Mouse (Mus musculus): ENCODE results near the gene Ackr3. TPM values are rescaled to one million over a fixed set of nuclear protein-coding genes. Genes with fewer than 3 reads are reported as not detected.

Ackr3 gene
- polyA plus RNA-seq, 1 experiment from 2014 or later, result 48.5 TPM

GRCm38 (mm10) chr1:90205223-90205622 lies 1.4 kb downstream of the Ackr3 start:
- WGBS, result 0% methylated on average over 6 of the region's 6 CpGs
- Histone ChIP-seq H3K27me3 (peaks cover 11% of the 10 kb centered on the region; the same call in 1 of the 2 replicates), H3K4me1 (peaks cover 70% of the 10 kb centered on the region), H3K27ac (peak overlapping the region; percentile 81), H3K36me3 (peaks cover 9% of the 10 kb centered on the region), H3K4me2 (peak overlapping the region; percentile 77), H3K9me3 (no peaks in the 10 kb centered on the region), H3K4me3 (peak overlapping the region; percentile 76), H3K9ac (peak overlapping the region; percentile 87)
- ATAC-seq (ENCODE audit: insufficient number of reproducible peaks, insufficient read depth, low FRiP score, low TSS enrichment, low read depth), result 0 out of 2 replicates have a peak, but pooled peaks have one; percentile 39

GRCm38 (mm10) chr1:90206684-90207083 lies 2.9 kb downstream of the Ackr3 start:
- ATAC-seq (ENCODE audit: insufficient number of reproducible peaks, insufficient read depth, low FRiP score, low TSS enrichment, low read depth), result no peak
- H3K9ac ChIP-seq, result peak overlapping the region; percentile 87
- H3K9me3 ChIP-seq, result no peaks in the 10 kb centered on the region
- H3K4me3 ChIP-seq, result peak overlapping the region; percentile 76
- WGBS, result 35% methylated on average over 3 of the region's 3 CpGs
- peak overlapping the region; percentile 81 for H3K27ac ChIP-seq
- peak overlapping the region; percentile 77 for H3K4me2 ChIP-seq
- H3K27me3 ChIP-seq, result peaks cover 7% of the 10 kb centered on the region; the same call in 1 of the 2 replicates
- H3K36me3 ChIP-seq, result peaks cover 17% of the 10 kb centered on the region
- H3K4me1 ChIP-seq, result peaks cover 81% of the 10 kb centered on the region

GRCm38 (mm10) chr1:90207279-90207678 lies 3.5 kb downstream of the Ackr3 start:
- Histone ChIP-seq H3K4me1 (peaks cover 82% of the 10 kb centered on the region), H3K9me3 (no peaks in the 10 kb centered on the region), H3K27ac (peak overlapping the region; percentile 51; the same call in 1 of the 2 replicates), H3K4me2 (peak overlapping the region; percentile 77), H3K27me3 (peaks cover 4% of the 10 kb centered on the region; the same call in 1 of the 2 replicates), H3K36me3 (peaks cover 22% of the 10 kb centered on the region), H3K4me3 (peak overlapping the region; percentile 76), H3K9ac (peak overlapping the region; percentile 87)
- ATAC-seq (ENCODE audit: insufficient number of reproducible peaks, insufficient read depth, low FRiP score, low TSS enrichment, low read depth), result no peak
- 56% methylated on average over 6 of the region's 6 CpGs for WGBS

GRCm38 (mm10) chr1:90207739-90208502 lies 4.1 kb downstream of the Ackr3 start:
- Histone ChIP-seq H3K4me3 (peak overlapping the region; percentile 76), H3K9ac (peak overlapping the region; percentile 87)

GRCm38 (mm10) chr1:90208503-90208860 lies 4.7 kb downstream of the Ackr3 start:
- H3K4me2 ChIP-seq, result peak overlapping the region; percentile 77
- peaks cover 81% of the 10 kb centered on the region for H3K4me1 ChIP-seq
- H3K27me3 ChIP-seq, result no peaks in the 10 kb centered on the region
- no peaks in the 10 kb centered on the region for H3K9me3 ChIP-seq
- H3K27ac ChIP-seq, result peak overlapping the region; percentile 44
- H3K9ac ChIP-seq, result peak overlapping the region; percentile 87
- ATAC-seq (ENCODE audit: insufficient number of reproducible peaks, insufficient read depth, low FRiP score, low TSS enrichment, low read depth), result no peak
- 45% methylated on average over 9 of the region's 9 CpGs for WGBS
- H3K4me3 ChIP-seq, result peak overlapping the region; percentile 76
- peaks cover 34% of the 10 kb centered on the region for H3K36me3 ChIP-seq

More at GRCm38 (mm10) chr1:90207739-90208502, 4.1 kb downstream of the Ackr3 start:
- H3K4me2 ChIP-seq, result peak overlapping the region; percentile 77
- peaks cover 29% of the 10 kb centered on the region for H3K36me3 ChIP-seq
- no peak for ATAC-seq (ENCODE audit: insufficient number of reproducible peaks, insufficient read depth, low FRiP score, low TSS enrichment, low read depth)
- no peaks in the 10 kb centered on the region for H3K9me3 ChIP-seq
- peak overlapping the region; percentile 44 for H3K27ac ChIP-seq
- no peaks in the 10 kb centered on the region; the same call in 1 of the 2 replicates for H3K27me3 ChIP-seq
- WGBS, result 52% methylated on average over 6 of the region's 6 CpGs
- peaks cover 82% of the 10 kb centered on the region for H3K4me1 ChIP-seq

GRCm38 (mm10) chr1:90209069-90209468 lies 5.3 kb downstream of the Ackr3 start:
- Histone ChIP-seq H3K27me3 (no peaks in the 10 kb centered on the region), H3K27ac (peak overlapping the region; percentile 44; the same call in 1 of the 2 replicates), H3K4me1 (peaks cover 82% of the 10 kb centered on the region), H3K4me2 (peak overlapping the region; percentile 77), H3K36me3 (peaks cover 40% of the 10 kb centered on the region), H3K9me3 (no peaks in the 10 kb centered on the region), H3K4me3 (peak overlapping the region; percentile 76), H3K9ac (0 out of 2 replicates have a peak overlapping the region, but pooled peaks have one; percentile 87)
- 57% methylated on average over 5 of the region's 5 CpGs for WGBS
- ATAC-seq (ENCODE audit: insufficient number of reproducible peaks, insufficient read depth, low FRiP score, low TSS enrichment, low read depth), result no peak

- Histone ChIP-seq H3K9me3 (no peaks in the 10 kb centered on the region), H3K27ac (no peak overlapping the region), H3K27me3 (no peaks in the 10 kb centered on the region), H3K4me2 (peak overlapping the region; percentile 77), H3K9ac (no peak overlapping the region), H3K4me1 (peaks cover 82% of the 10 kb centered on the region), H3K36me3 (peaks cover 47% of the 10 kb centered on the region), H3K4me3 (no peak overlapping the region)
- WGBS, result 68% methylated on average over 2 of the region's 2 CpGs
- ATAC-seq (ENCODE audit: insufficient number of reproducible peaks, insufficient read depth, low FRiP score, low TSS enrichment, low read depth), result no peak
These were observed 6.0 kb downstream of the Ackr3 start for GRCm38 (mm10) chr1:90209741-90210140.

GRCm38 (mm10) chr1:90210346-90210745 lies 6.6 kb downstream of the Ackr3 start:
- H3K36me3 ChIP-seq, result peaks cover 51% of the 10 kb centered on the region
- H3K27me3 ChIP-seq, result no peaks in the 10 kb centered on the region
- H3K4me2 ChIP-seq, result peak overlapping the region; percentile 77
- no peak for ATAC-seq (ENCODE audit: insufficient number of reproducible peaks, insufficient read depth, low FRiP score, low TSS enrichment, low read depth)
- H3K9ac ChIP-seq, result no peak overlapping the region
- H3K9me3 ChIP-seq, result no peaks in the 10 kb centered on the region
- peaks cover 82% of the 10 kb centered on the region for H3K4me1 ChIP-seq
- H3K27ac ChIP-seq, result no peak overlapping the region
- no peak overlapping the region for H3K4me3 ChIP-seq
- WGBS, result 86% methylated on average over 6 of the region's 6 CpGs

- Histone ChIP-seq H3K4me3 (no peak overlapping the region), H3K9me3 (no peaks in the 10 kb centered on the region), H3K27ac (no peak overlapping the region), H3K27me3 (no peaks in the 10 kb centered on the region), H3K36me3 (peaks cover 55% of the 10 kb centered on the region), H3K4me2 (peak overlapping the region; percentile 77), H3K9ac (no peak overlapping the region), H3K4me1 (peaks cover 79% of the 10 kb centered on the region)
- no peak for ATAC-seq (ENCODE audit: insufficient number of reproducible peaks, insufficient read depth, low FRiP score, low TSS enrichment, low read depth)
- WGBS, result 75% methylated on average over 4 of the region's 4 CpGs
These were observed 7.0 kb downstream of the Ackr3 start for GRCm38 (mm10) chr1:90210761-90211160.

- Histone ChIP-seq H3K27ac (no peak overlapping the region), H3K9ac (no peak overlapping the region), H3K4me3 (no peak overlapping the region), H3K36me3 (peaks cover 69% of the 10 kb centered on the region), H3K4me1 (peaks cover 63% of the 10 kb centered on the region), H3K9me3 (no peaks in the 10 kb centered on the region), H3K4me2 (no peak overlapping the region), H3K27me3 (no peaks in the 10 kb centered on the region)
- no peak for ATAC-seq (ENCODE audit: insufficient number of reproducible peaks, insufficient read depth, low FRiP score, low TSS enrichment, low read depth)
- WGBS, result 89% methylated on average over 6 of the region's 6 CpGs
These were observed 8.6 kb downstream of the Ackr3 start for GRCm38 (mm10) chr1:90212376-90212775.

- no peak overlapping the region for H3K9ac ChIP-seq
- WGBS, result 84% methylated on average over 6 of the region's 6 CpGs
- H3K36me3 ChIP-seq, result peaks cover 75% of the 10 kb centered on the region
- no peaks in the 10 kb centered on the region for H3K27me3 ChIP-seq
- peaks cover 58% of the 10 kb centered on the region for H3K4me1 ChIP-seq
- no peak for ATAC-seq (ENCODE audit: insufficient number of reproducible peaks, insufficient read depth, low FRiP score, low TSS enrichment, low read depth)
- peaks cover 2% of the 10 kb centered on the region; the same call in 1 of the 2 replicates for H3K9me3 ChIP-seq
- no peak overlapping the region for H3K4me3 ChIP-seq
- no peak overlapping the region for H3K27ac ChIP-seq
- no peak overlapping the region for H3K4me2 ChIP-seq
These were observed 9.1 kb downstream of the Ackr3 start for GRCm38 (mm10) chr1:90212901-90213300.

GRCm38 (mm10) chr1:90214021-90214420 lies 10.2 kb downstream of the Ackr3 start:
- WGBS, result 95% methylated on average over 12 of the region's 12 CpGs
- no peak overlapping the region for H3K4me3 ChIP-seq
- H3K4me1 ChIP-seq, result peaks cover 47% of the 10 kb centered on the region
- ATAC-seq (ENCODE audit: insufficient number of reproducible peaks, insufficient read depth, low FRiP score, low TSS enrichment, low read depth), result no peak
- no peak overlapping the region for H3K9ac ChIP-seq
- peaks cover 80% of the 10 kb centered on the region for H3K36me3 ChIP-seq
- no peak overlapping the region for H3K4me2 ChIP-seq
- no peak overlapping the region for H3K27ac ChIP-seq
- H3K27me3 ChIP-seq, result no peaks in the 10 kb centered on the region
- H3K9me3 ChIP-seq, result peaks cover 5% of the 10 kb centered on the region; the same call in 1 of the 2 replicates

Data from embryonic facial prominence, embryonic 13.5 days (tissue).